In the genomic region with DNA sequence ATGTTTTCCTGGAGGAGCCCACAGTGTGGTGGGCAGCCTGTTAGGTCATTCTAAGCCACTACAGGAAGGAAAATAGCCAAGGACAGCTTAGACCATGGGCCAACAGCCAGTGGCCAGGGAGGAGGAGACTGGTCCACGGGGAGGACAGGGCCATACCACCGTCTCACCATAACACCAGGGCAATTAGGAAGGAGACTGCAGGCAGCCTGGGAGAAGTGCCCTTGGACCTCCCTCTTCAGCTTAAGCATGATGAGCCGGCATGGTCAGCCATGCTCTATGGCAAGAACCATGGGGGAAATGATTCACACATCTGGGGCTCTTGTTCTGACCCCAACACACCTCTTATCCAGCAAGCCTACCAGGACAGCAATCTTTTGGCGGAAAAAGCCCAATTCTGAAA, we compare ENCODE assay signal across 9 mouse cellular contexts. TPM values are rescaled to one million over a fixed set of nuclear protein-coding genes. Genes with fewer than 3 reads are reported as not detected.
A peak's percentile ranks its signal among the peaks of the same experiment; 100 is the strongest.
DNase-seq lines count a peak whose midpoint lies in the region; ATAC-seq lines count a peak whose summit lies in the region.
"Had no signal": no experiment of that assay in that cellular context is flagged by ENCODE, and none has a peak within 500 bp of the region (broad histone marks: within the 10 kb centered on the region; RNA-seq: fewer than 3 reads in every experiment).

No protein-coding gene starts in this region.

- peaks cover 12% of the 10 kb centered on the region for H3K36me3 ChIP-seq in kidney, embryonic 15.5 days
- H3K36me3 ChIP-seq in hindbrain, embryonic 12.5 days, result 0 out of 2 replicates have a peak, but pooled peaks cover 17% of the 10 kb centered on the region
- H3K36me3 ChIP-seq in midbrain, embryonic 14.5 days (ENCODE audit: control insufficient read depth, insufficient read depth, low read length), result peaks cover 14% of the 10 kb centered on the region; the same call in 1 of the 2 replicates

- H3K4me1 ChIP-seq in kidney, embryonic 15.5 days, result peaks cover 33% of the 10 kb centered on the region
- H3K4me1 ChIP-seq in hindbrain, embryonic 12.5 days, result peaks cover 36% of the 10 kb centered on the region
- peaks cover 28% of the 10 kb centered on the region for H3K4me1 ChIP-seq in midbrain, embryonic 14.5 days (ENCODE audit: control insufficient read depth, insufficient read depth, low read length)

- H3K4me3 ChIP-seq in kidney, embryonic 15.5 days (replicated peaks), result peak overlapping the region; percentile 76
- peak overlapping the region; percentile 96 for H3K4me3 ChIP-seq in hindbrain, embryonic 12.5 days
- H3K4me3 ChIP-seq in midbrain, embryonic 14.5 days (replicated peaks; ENCODE audit: low read depth, low read length), result peak overlapping the region; percentile 89

- no peaks in the 10 kb centered on the region for H3K9me3 ChIP-seq in kidney, embryonic 15.5 days (replicated peaks)
- no peaks in the 10 kb centered on the region for H3K9me3 ChIP-seq in hindbrain, embryonic 12.5 days (replicated peaks)
- H3K9me3 ChIP-seq in midbrain, embryonic 14.5 days (ENCODE audit: control insufficient read depth, low read length), result no peaks in the 10 kb centered on the region

- 29% methylated on average over 4 of the region's 4 CpGs for WGBS in kidney, embryonic 15.5 days
- WGBS in hindbrain, embryonic 12.5 days, result 24% methylated on average over 4 of the region's 4 CpGs
- 17% methylated on average over 4 of the region's 4 CpGs for WGBS in midbrain, embryonic 14.5 days

- no peak overlapping the region for H3K27ac ChIP-seq in kidney, embryonic 15.5 days
- H3K27ac ChIP-seq in hindbrain, embryonic 12.5 days, result peak overlapping the region; percentile 58; the same call in 1 of the 2 replicates
- peak overlapping the region; percentile 42; the same call in 1 of the 2 replicates for H3K27ac ChIP-seq in midbrain, embryonic 14.5 days (replicated peaks; ENCODE audit: low read depth, low read length)

- H3K4me2 ChIP-seq in kidney, embryonic 15.5 days, result peak overlapping the region; percentile 93
- H3K4me2 ChIP-seq in hindbrain, embryonic 12.5 days (replicated peaks), result peak overlapping the region; percentile 84
- H3K4me2 ChIP-seq in midbrain, embryonic 14.5 days (ENCODE audit: low read length), result peak overlapping the region; percentile 85

- no peak for DNase-seq in kidney, postnatal 14 days
- peak; percentile 87 for DNase-seq in cerebellum, adult 9-10 months
- no peak for DNase-seq in midbrain, embryonic 14.5 days
- no peak for DNase-seq in thymus, adult 18-20 months
- no peak for DNase-seq in adrenal gland, postnatal 10 days
- no peak for DNase-seq in kidney, adult 8-10 months

- 0 out of 2 replicates have a peak overlapping the region, but pooled peaks have one; percentile 87 for H3K9ac ChIP-seq in kidney, embryonic 15.5 days
- H3K9ac ChIP-seq in hindbrain, embryonic 12.5 days, result peak overlapping the region; percentile 99
- H3K9ac ChIP-seq in midbrain, embryonic 14.5 days (replicated peaks; ENCODE audit: low read length), result peak overlapping the region; percentile 94

- peaks cover 9% of the 10 kb centered on the region for H3K27me3 ChIP-seq in kidney, embryonic 15.5 days
- peaks cover 7% of the 10 kb centered on the region; the same call in 1 of the 2 replicates for H3K27me3 ChIP-seq in hindbrain, embryonic 12.5 days
- H3K27me3 ChIP-seq in midbrain, embryonic 14.5 days (ENCODE audit: control insufficient read depth, insufficient read depth, low read length), result 0 out of 2 replicates have a peak, but pooled peaks cover 5% of the 10 kb centered on the region
- H3K27me3 ChIP-seq: Patski had no signal

- ATAC-seq in kidney, embryonic 15.5 days (replicated peaks; ENCODE audit: low FRiP score), result no peak
- no peak for ATAC-seq in hindbrain, embryonic 12.5 days (ENCODE audit: low FRiP score)
- no peak for ATAC-seq in midbrain, embryonic 14.5 days (ENCODE audit: low FRiP score, low TSS enrichment)
- ATAC-seq: Patski had no signal

RNA-seq across cellular contexts. Expression of gene Shf, which starts 1.8 kb away (rescaled TPM):
- 2.4 and 2.6 TPM in 2 replicates for polyA plus RNA-seq in kidney, embryonic 15.5 days (2015; fragmentation: Nextera tagmentation; extraction: Ambion mirVana)
- 9.1 and 10.7 TPM in 2 replicates for polyA plus RNA-seq in hindbrain, embryonic 12.5 days (2016; fragmentation: Nextera tagmentation; extraction: Ambion mirVana)
- 15.9 and 19.2 TPM in 2 replicates for polyA plus RNA-seq in midbrain, embryonic 14.5 days (2014; fragmentation: Nextera tagmentation; extraction: Ambion mirVana)
- total RNA-seq in adrenal gland, postnatal 10 days (2021), result 10 to 100 TPM; 16.7 to 23.7 TPM

RNA-seq across cellular contexts. Expression of gene Duox1, which starts 51.7 kb away (rescaled TPM):
- polyA plus RNA-seq in kidney, embryonic 15.5 days (2015; fragmentation: Nextera tagmentation; extraction: Ambion mirVana), result 0.04 TPM in 1 of 2 replicates, not detected in the other
- polyA plus RNA-seq in hindbrain, embryonic 12.5 days (2016; fragmentation: Nextera tagmentation; extraction: Ambion mirVana), result 0.08 and 0.10 TPM in 2 replicates
- polyA plus RNA-seq in midbrain, embryonic 14.5 days (2014; fragmentation: Nextera tagmentation; extraction: Ambion mirVana), result 0.18 and 0.22 TPM in 2 replicates
- total RNA-seq in adrenal gland, postnatal 10 days (2021), result not detected

RNA-seq across cellular contexts. Expression of gene Duoxa1, which starts 53.7 kb away (rescaled TPM):
- 0.10 TPM in 1 of 2 replicates, not detected in the other for polyA plus RNA-seq in kidney, embryonic 15.5 days (2015; fragmentation: Nextera tagmentation; extraction: Ambion mirVana)
- polyA plus RNA-seq in hindbrain, embryonic 12.5 days (2016; fragmentation: Nextera tagmentation; extraction: Ambion mirVana), result 0.32 TPM in 1 of 2 replicates, not detected in the other
- polyA plus RNA-seq in midbrain, embryonic 14.5 days (2014; fragmentation: Nextera tagmentation; extraction: Ambion mirVana), result 0.25 TPM in 1 of 2 replicates, not detected in the other
- total RNA-seq in adrenal gland, postnatal 10 days (2021), result under 1 TPM in 1 of 2 experiments, not detected in 1; 0.33 TPM

RNA-seq across cellular contexts. Expression of gene Slc28a2, which starts 59.1 kb away (rescaled TPM):
- polyA plus RNA-seq in kidney, embryonic 15.5 days (2015; fragmentation: Nextera tagmentation; extraction: Ambion mirVana), result 0.54 and 0.82 TPM in 2 replicates
- 0.10 and 0.15 TPM in 2 replicates for polyA plus RNA-seq in hindbrain, embryonic 12.5 days (2016; fragmentation: Nextera tagmentation; extraction: Ambion mirVana)
- polyA plus RNA-seq in midbrain, embryonic 14.5 days (2014; fragmentation: Nextera tagmentation; extraction: Ambion mirVana), result not detected in 2 replicates
- total RNA-seq in adrenal gland, postnatal 10 days (2021), result 10 to 100 TPM; 10.8 to 16.3 TPM
- polyA plus RNA-seq: Patski had no signal
